Mouse (Mus musculus): ENCODE data around the gene Inpp5d. TPM values are rescaled to one million over a fixed set of nuclear protein-coding genes. Genes with fewer than 3 reads are reported as not detected.

The Inpp5d gene
- polyA plus RNA-seq, 2 experiments: 9.3 to 11.1 TPM

GRCm38 (mm10) chr1:87696358-87696757, 76.2 kb downstream of the Inpp5d start:
- peak in 2 of 3 experiments; percentile 20 to 29 for DNase-seq (ENCODE audit: low read depth in 3 of 3, low spot score in 3 of 3)

GRCm38 (mm10) chr1:87698010-87698409, 77.9 kb downstream of the Inpp5d start:
- no peaks in the 10 kb centered on the region; a peak in 1 of 4 replicates for H3K4me1 ChIP-seq (replicated peaks; ENCODE audit: control insufficient read depth in 2 of 2, insufficient read depth in 2 of 2, low read length in 1 of 2)
- DNase-seq (ENCODE audit: low read depth in 3 of 3, low spot score in 3 of 3) (no peak), ATAC-seq (ENCODE audit: insufficient read depth) (no peak)
- H3K9ac ChIP-seq (replicated peaks): no peak overlapping the region
- no peak overlapping the region for H3K4me3 ChIP-seq (ENCODE audit: insufficient read depth in 1 of 2, low read depth in 2 of 2, low read length in 2 of 2)
- H3K36me3 ChIP-seq (replicated peaks; ENCODE audit: control insufficient read depth, insufficient read depth, low read depth): no peaks in the 10 kb centered on the region; the same call in 1 of the 2 replicates
- no peak overlapping the region for H3K4me2 ChIP-seq (ENCODE audit: low read depth)
- H3K9me3 ChIP-seq (ENCODE audit: control insufficient read depth, low read length): no peaks in the 10 kb centered on the region
- no peak for TF ChIP-seq EP300 (IDR thresholded peaks at IDR 0.05; ENCODE audit: low read depth)
- WGBS (ENCODE audit: insufficient replicate concordance): 76% methylated on average over 6 of the region's 6 CpGs
- no peak overlapping the region for H3K27ac ChIP-seq
- no peaks in the 10 kb centered on the region for H3K27me3 ChIP-seq (ENCODE audit: control insufficient read depth, insufficient read depth, low read length)

More at GRCm38 (mm10) chr1:87696358-87696757, 76.2 kb downstream of the Inpp5d start:
- TF ChIP-seq CTCF (IDR thresholded peaks at IDR 0.05; ENCODE audit: low read depth) (peak; percentile 87), EP300 (IDR thresholded peaks at IDR 0.05; ENCODE audit: low read depth) (no peak)
- ATAC-seq (ENCODE audit: insufficient read depth): peak; percentile 38; the same call in 1 of the 2 replicates
- Histone ChIP-seq H3K27ac (no peak overlapping the region), H3K4me1 (replicated peaks; ENCODE audit: control insufficient read depth in 2 of 2, insufficient read depth in 2 of 2, low read length in 1 of 2) (no peaks in the 10 kb centered on the region; a peak in 1 of 4 replicates), H3K4me3 (ENCODE audit: insufficient read depth in 1 of 2, low read depth in 2 of 2, low read length in 2 of 2) (no peak overlapping the region), H3K9me3 (ENCODE audit: control insufficient read depth, low read length) (no peaks in the 10 kb centered on the region), H3K27me3 (ENCODE audit: control insufficient read depth, insufficient read depth, low read length) (no peaks in the 10 kb centered on the region), H3K4me2 (ENCODE audit: low read depth) (no peak overlapping the region), H3K9ac (replicated peaks) (no peak overlapping the region), H3K36me3 (replicated peaks; ENCODE audit: control insufficient read depth, insufficient read depth, low read depth) (no peaks in the 10 kb centered on the region; the same call in 1 of the 2 replicates)
- 65% methylated on average over 5 of the region's 5 CpGs for WGBS (ENCODE audit: insufficient replicate concordance)

GRCm38 (mm10) chr1:87699890-87700448, 79.9 kb downstream of the Inpp5d start:
- no peak overlapping the region for H3K4me2 ChIP-seq (ENCODE audit: low read depth)
- ATAC-seq (ENCODE audit: insufficient read depth) (no peak; the same call in 1 of the 2 replicates), DNase-seq (ENCODE audit: low read depth in 3 of 3, low spot score in 3 of 3) (no peak)
- H3K9ac ChIP-seq (replicated peaks): no peak overlapping the region
- TF ChIP-seq EP300 (IDR thresholded peaks at IDR 0.05; ENCODE audit: low read depth) (no peak), CTCF (IDR thresholded peaks at IDR 0.05; ENCODE audit: low read depth) (no peak)
- H3K4me3 ChIP-seq (ENCODE audit: insufficient read depth in 1 of 2, low read depth in 2 of 2, low read length in 2 of 2): no peak overlapping the region
- WGBS (ENCODE audit: insufficient replicate concordance): 56% methylated on average over 5 of the region's 5 CpGs
- H3K9me3 ChIP-seq (ENCODE audit: control insufficient read depth, low read length): no peaks in the 10 kb centered on the region
- no peaks in the 10 kb centered on the region for H3K27me3 ChIP-seq (ENCODE audit: control insufficient read depth, insufficient read depth, low read length)
- H3K4me1 ChIP-seq (replicated peaks; ENCODE audit: control insufficient read depth in 2 of 2, insufficient read depth in 2 of 2, low read length in 1 of 2): peaks cover 10 to 14% of the 10 kb centered on the region in 2 experiments
- H3K36me3 ChIP-seq (replicated peaks; ENCODE audit: control insufficient read depth, insufficient read depth, low read depth): no peaks in the 10 kb centered on the region; the same call in 1 of the 2 replicates
- no peak overlapping the region for H3K27ac ChIP-seq

GRCm38 (mm10) chr1:87704230-87704629, 84.1 kb downstream of the Inpp5d start:
- H3K27me3 ChIP-seq (ENCODE audit: control insufficient read depth, insufficient read depth, low read length): no peaks in the 10 kb centered on the region
- H3K36me3 ChIP-seq (replicated peaks; ENCODE audit: control insufficient read depth, insufficient read depth, low read depth): no peaks in the 10 kb centered on the region; the same call in 1 of the 2 replicates
- H3K4me2 ChIP-seq (ENCODE audit: low read depth): no peak overlapping the region
- H3K4me1 ChIP-seq (replicated peaks; ENCODE audit: control insufficient read depth in 2 of 2, insufficient read depth in 2 of 2, low read length in 1 of 2): peaks cover 33 to 42% of the 10 kb centered on the region in 2 experiments
- H3K9ac ChIP-seq (replicated peaks): no peak overlapping the region
- TF ChIP-seq CTCF (IDR thresholded peaks at IDR 0.05; ENCODE audit: low read depth) (no peak), EP300 (IDR thresholded peaks at IDR 0.05; ENCODE audit: low read depth) (no peak)
- peak overlapping the region; percentile 53 for H3K27ac ChIP-seq
- DNase-seq (ENCODE audit: low read depth in 3 of 3, low spot score in 3 of 3) (no peak), ATAC-seq (ENCODE audit: insufficient read depth) (no peak)
- H3K9me3 ChIP-seq (ENCODE audit: control insufficient read depth, low read length): no peaks in the 10 kb centered on the region
- WGBS (ENCODE audit: insufficient replicate concordance): 75% methylated on average over 2 of the region's 2 CpGs
- H3K4me3 ChIP-seq (ENCODE audit: insufficient read depth in 1 of 2, low read depth in 2 of 2, low read length in 2 of 2): no peak overlapping the region

- H3K4me2 ChIP-seq (ENCODE audit: low read depth): peak overlapping the region; percentile 16
- ATAC-seq (ENCODE audit: insufficient read depth): peak; percentile 93
- DNase-seq (ENCODE audit: low read depth in 3 of 3, low spot score in 3 of 3): peak; percentile 69 to 72 (median 70)
- 54% methylated on average over 3 of the region's 3 CpGs for WGBS (ENCODE audit: insufficient replicate concordance)
- no peak overlapping the region for H3K4me3 ChIP-seq (ENCODE audit: insufficient read depth in 1 of 2, low read depth in 2 of 2, low read length in 2 of 2)
- peaks cover 40 to 54% of the 10 kb centered on the region in 2 experiments for H3K4me1 ChIP-seq (replicated peaks; ENCODE audit: control insufficient read depth in 2 of 2, insufficient read depth in 2 of 2, low read length in 1 of 2)
- peak overlapping the region; percentile 15 for H3K9ac ChIP-seq (replicated peaks)
- no peaks in the 10 kb centered on the region; the same call in 1 of the 2 replicates for H3K36me3 ChIP-seq (replicated peaks; ENCODE audit: control insufficient read depth, insufficient read depth, low read depth)
- H3K27me3 ChIP-seq (ENCODE audit: control insufficient read depth, insufficient read depth, low read length): no peaks in the 10 kb centered on the region
- peak; percentile 87 for TF ChIP-seq EP300 (IDR thresholded peaks at IDR 0.05; ENCODE audit: low read depth)
- TF ChIP-seq CTCF (IDR thresholded peaks at IDR 0.05; ENCODE audit: low read depth): no peak
- H3K9me3 ChIP-seq (ENCODE audit: control insufficient read depth, low read length): no peaks in the 10 kb centered on the region
- peak overlapping the region; percentile 92 for H3K27ac ChIP-seq
These were observed 86.2 kb downstream of the Inpp5d start for GRCm38 (mm10) chr1:87706361-87706760.
